Mouse (Mus musculus) granulocyte monocyte progenitor cell, adult 5-6 weeks (primary cell): ENCODE results near the gene Vmn1r61. TPM values are rescaled to one million over a fixed set of nuclear protein-coding genes. Genes with fewer than 3 reads are reported as not detected.

Experiments used
- ATAC-seq: replicated peaks from 2 replicates; pipeline ENCODE4 v1.8.0; 2016; ENCODE audit warnings: mild to moderate bottlenecking, moderate TSS enrichment, inconsistent platforms; ENCODE audit not compliant: poor library complexity, severe bottlenecking
- total RNA-seq, 2 experiments: library from RNA; stranded (forward) in 1 of 2; stranded (reverse) in 1 of 2; fragments of 200-712, 200-1000 nt in 1 of 2; fragments of >200 nt in 1 of 2; fragmentation: Nextera tagmentation in 1 of 2; gene quantifications; 2 replicates each; pipeline ENCODE4 v1.2.3; 2014 to 2017

Gene Vmn1r61
- total RNA-seq (2014; fragmentation: Nextera tagmentation), result not detected in 2 replicates
- not detected in 2 replicates for total RNA-seq (2017)

DNA sequence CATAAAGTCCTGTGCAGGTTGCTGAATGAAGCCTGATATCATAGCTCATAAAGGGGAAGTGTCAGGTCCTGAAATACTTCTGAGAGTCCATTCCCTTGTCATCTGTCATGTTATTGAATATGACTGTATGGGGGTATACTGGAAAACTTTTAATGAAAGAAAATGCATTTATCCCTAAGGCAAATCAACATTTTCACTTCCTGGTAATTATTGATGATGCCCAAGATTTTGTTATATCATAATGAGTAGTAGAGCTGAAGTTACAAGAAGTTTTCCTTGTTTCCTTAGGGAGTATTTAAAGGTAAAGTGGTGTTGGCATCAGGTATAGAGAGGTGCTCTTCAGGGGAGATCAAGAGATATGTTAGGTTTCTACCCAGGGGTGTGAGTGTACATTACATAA lies at the start of gene Vmn1r61:
Gene Vmn1r61 (minus strand): TSS at position 101 of the 400 bp plus-strand sequence.
- no peak for ATAC-seq

Other genes starting within 250 kb of the Vmn1r61 start
- not detected in 2 replicates for gene Vmn1r58, start 199.9 kb downstream of the Vmn1r61 start, total RNA-seq (2014; fragmentation: Nextera tagmentation)
- gene Vmn1r58, start 199.9 kb downstream of the Vmn1r61 start, total RNA-seq (2017), result not detected in 2 replicates
- not detected in 2 replicates for gene Vmn1r59, start 156.5 kb downstream of the Vmn1r61 start, total RNA-seq (2014; fragmentation: Nextera tagmentation)
- gene Vmn1r59, start 156.5 kb downstream of the Vmn1r61 start, total RNA-seq (2017), result not detected in 2 replicates
- not detected in 2 replicates for gene Vmn2r28, start 119.3 kb downstream of the Vmn1r61 start, total RNA-seq (2014; fragmentation: Nextera tagmentation)
- not detected in 2 replicates for gene Vmn2r28, start 119.3 kb downstream of the Vmn1r61 start, total RNA-seq (2017)
- gene Vmn1r60, start 66.0 kb downstream of the Vmn1r61 start, total RNA-seq (2014; fragmentation: Nextera tagmentation), result not detected in 2 replicates
- not detected in 2 replicates for gene Vmn1r60, start 66.0 kb downstream of the Vmn1r61 start, total RNA-seq (2017)
- gene Vmn1r62, start 60.3 kb upstream of the Vmn1r61 start, total RNA-seq (2014; fragmentation: Nextera tagmentation), result not detected in 2 replicates
- gene Vmn1r62, start 60.3 kb upstream of the Vmn1r61 start, total RNA-seq (2017), result not detected in 2 replicates
- not detected in 2 replicates for gene Vmn1r63, start 192.2 kb upstream of the Vmn1r61 start, total RNA-seq (2014; fragmentation: Nextera tagmentation)
- gene Vmn1r63, start 192.2 kb upstream of the Vmn1r61 start, total RNA-seq (2017), result not detected in 2 replicates